Mouse (Mus musculus) neural tube, embryonic 12.5 days (tissue): ENCODE data around the gene Hist1h2ak. TPM values are rescaled to one million over a fixed set of nuclear protein-coding genes. Genes with fewer than 3 reads are reported as not detected.
"Not testable (repeated sequence)": the region's sequence is repeated elsewhere in the genome, so short reads cannot be mapped to it uniquely, and the experiment has no call there.

ENCODE experiments used
- ATAC-seq: fragments of 200-750 bp; cut with Nextera tagmentation; 2 replicates; pipeline ENCODE4 v1.8.0; 2017; ENCODE audit warnings: low read depth, mild to moderate bottlenecking, moderate TSS enrichment, moderate library complexity; ENCODE audit not compliant: low FRiP score
- H3K27ac ChIP-seq: fragments of 300-500 bp; sonication (generic); 2 replicates; pipeline ENCODE4 v1.5.1; 2016
- H3K27me3 ChIP-seq: fragments of 300-500 bp; sonication (generic); replicated peaks from 2 replicates; pipeline ENCODE4 v1.6.1; 2016; ENCODE audit warnings: mild to moderate bottlenecking
- H3K36me3 ChIP-seq: fragments of 300-500 bp; sonication (generic); 2 replicates; pipeline ENCODE4 v1.6.1; 2016; ENCODE audit warnings: mild to moderate bottlenecking
- H3K4me1 ChIP-seq: fragments of 300-500 bp; sonication (generic); 2 replicates; pipeline ENCODE4 v1.6.1; 2016
- H3K4me2 ChIP-seq: fragments of 300-500 bp; sonication (generic); replicated peaks from 2 replicates; pipeline ENCODE4 v1.6.1; 2016; ENCODE audit warnings: mild to moderate bottlenecking
- H3K4me3 ChIP-seq: fragments of 300-500 bp; sonication (generic); 2 replicates; pipeline ENCODE4 v1.5.1; 2016
- H3K9ac ChIP-seq: fragments of 300-500 bp; sonication (generic); 2 replicates; pipeline ENCODE4 v1.6.1; 2016; ENCODE audit warnings: mild to moderate bottlenecking
- H3K9me3 ChIP-seq: fragments of 300-500 bp; sonication (generic); 2 replicates; pipeline ENCODE4 v1.6.1; 2016; ENCODE audit warnings: mild to moderate bottlenecking
- WGBS: fragments of 180-500 bp; shearing (Covaris S2); methylation state at CpG from one replicate; pipeline ENCODE4 v1.1.7; 2016; 5-methylcytosine and 5-hydroxymethylcytosine counted together
- polyA plus RNA-seq: library from polyadenylated mRNA; unstranded; fragments of >200 nt; fragmentation: Nextera tagmentation; extraction: Ambion mirVana; gene quantifications from 2 replicates; pipeline ENCODE4 v1.2.1, GENCODE M21; 2016

Hist1h2ak gene
- polyA plus RNA-seq, 1 experiment from 2014 or later: 18.4 TPM

GRCm38 (mm10) chr13:21752356-21752755 is 1.3 kb downstream of the Hist1h2ak start:
- H3K27ac ChIP-seq: no peak overlapping the region
- 43% methylated on average over 3 of the region's 3 CpGs for WGBS
- H3K4me1 ChIP-seq: peaks cover 12% of the 10 kb centered on the region

DNA sequence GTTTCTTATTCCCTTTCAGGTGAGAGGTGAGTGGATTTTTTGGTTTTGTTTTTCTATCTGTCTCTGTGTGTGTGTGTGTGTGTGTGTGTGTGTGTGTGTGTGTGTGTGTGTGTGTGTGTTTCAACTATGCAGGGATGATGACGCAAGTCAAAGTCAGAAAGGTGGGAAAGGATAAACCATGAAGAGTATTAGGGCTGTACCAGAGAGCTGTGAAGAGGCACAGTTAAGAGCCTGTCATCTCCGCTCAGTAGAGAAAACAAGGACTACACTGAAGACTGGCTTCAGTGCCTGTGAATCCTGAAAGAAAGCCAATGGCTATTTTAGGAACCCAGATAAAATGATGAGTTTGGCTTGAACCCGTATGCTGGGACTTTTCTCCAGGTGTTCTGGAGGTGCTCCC is 1.8 kb downstream of the Hist1h2ak start:
- Histone ChIP-seq H3K9me3 (no peaks in the 10 kb centered on the region), H3K27ac (no peak overlapping the region), H3K4me2 (peak overlapping the region; percentile 67; the same call in 1 of the 2 replicates), H3K4me3 (no peak overlapping the region), H3K36me3 (no peaks in the 10 kb centered on the region), H3K4me1 (peaks cover 12% of the 10 kb centered on the region), H3K27me3 (no peaks in the 10 kb centered on the region), H3K9ac (no peak overlapping the region)
- 79% methylated on average over 3 of the region's 3 CpGs for WGBS
- ATAC-seq: no peak

More at GRCm38 (mm10) chr13:21752356-21752755, 1.3 kb downstream of the Hist1h2ak start:
- peak overlapping the region; percentile 67 for H3K4me2 ChIP-seq
- H3K27me3 ChIP-seq: no peaks in the 10 kb centered on the region
- no peaks in the 10 kb centered on the region for H3K36me3 ChIP-seq
- no peak for ATAC-seq
- H3K9me3 ChIP-seq: no peaks in the 10 kb centered on the region
- no peak overlapping the region for H3K4me3 ChIP-seq
- no peak overlapping the region for H3K9ac ChIP-seq

DNA sequence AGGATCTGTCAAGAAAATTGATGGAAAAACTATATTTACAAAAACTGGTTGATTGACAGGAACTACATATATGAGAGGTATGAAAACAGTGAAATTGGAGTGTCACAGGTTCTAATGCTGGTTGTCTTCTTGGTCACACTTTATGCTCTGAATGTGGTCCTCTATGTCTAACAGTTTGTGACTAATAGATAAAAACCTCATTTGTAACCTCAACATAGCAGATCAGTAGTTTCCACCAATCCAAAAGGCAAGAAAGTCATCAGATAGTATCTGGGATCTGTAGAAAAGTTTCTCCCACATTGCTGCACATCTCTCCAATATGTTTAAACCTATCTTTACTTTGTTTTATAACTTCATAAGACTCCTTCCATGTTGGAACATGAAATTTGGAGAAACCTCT is 2.2 kb downstream of the Hist1h2ak start:
- no peaks in the 10 kb centered on the region for H3K9me3 ChIP-seq
- peaks cover 12% of the 10 kb centered on the region for H3K4me1 ChIP-seq

GRCm38 (mm10) chr13:21750159-21751017 is 3.2 kb downstream of the Hist1h2ak start, which contains the start of gene Hist1h4k:
Gene Hist1h4k (minus strand): TSS chr13:21750505.
- Histone ChIP-seq H3K9ac (peak within 1 kb of the TSS; percentile 68), H3K4me2 (peak within 1 kb of the TSS; percentile 85), H3K27ac (peak within 1 kb of the TSS; percentile 72; the same call in 1 of the 2 replicates), H3K4me3 (peak within 1 kb of the TSS; percentile 51), H3K4me1 (peaks cover 12% of the 10 kb centered on the region)
- whole genome bisulfite sequencing: under 1% methylated on average over 47 of the region's 56 CpGs
- H3K36me3 ChIP-seq, H3K27me3 ChIP-seq, H3K9me3 ChIP-seq: not testable (repeated sequence)
- ATAC-seq: peak; percentile 79

More for the DNA sequence above, 2.2 kb downstream of the Hist1h2ak start:
- H3K4me2 ChIP-seq: peak overlapping the region; percentile 25; the same call in 1 of the 2 replicates
- H3K27me3 ChIP-seq: no peaks in the 10 kb centered on the region
- ATAC-seq: no peak
- no peak overlapping the region for H3K9ac ChIP-seq
- H3K4me3 ChIP-seq: no peak overlapping the region
- no peak overlapping the region for H3K27ac ChIP-seq
- H3K36me3 ChIP-seq: no peaks in the 10 kb centered on the region

DNA sequence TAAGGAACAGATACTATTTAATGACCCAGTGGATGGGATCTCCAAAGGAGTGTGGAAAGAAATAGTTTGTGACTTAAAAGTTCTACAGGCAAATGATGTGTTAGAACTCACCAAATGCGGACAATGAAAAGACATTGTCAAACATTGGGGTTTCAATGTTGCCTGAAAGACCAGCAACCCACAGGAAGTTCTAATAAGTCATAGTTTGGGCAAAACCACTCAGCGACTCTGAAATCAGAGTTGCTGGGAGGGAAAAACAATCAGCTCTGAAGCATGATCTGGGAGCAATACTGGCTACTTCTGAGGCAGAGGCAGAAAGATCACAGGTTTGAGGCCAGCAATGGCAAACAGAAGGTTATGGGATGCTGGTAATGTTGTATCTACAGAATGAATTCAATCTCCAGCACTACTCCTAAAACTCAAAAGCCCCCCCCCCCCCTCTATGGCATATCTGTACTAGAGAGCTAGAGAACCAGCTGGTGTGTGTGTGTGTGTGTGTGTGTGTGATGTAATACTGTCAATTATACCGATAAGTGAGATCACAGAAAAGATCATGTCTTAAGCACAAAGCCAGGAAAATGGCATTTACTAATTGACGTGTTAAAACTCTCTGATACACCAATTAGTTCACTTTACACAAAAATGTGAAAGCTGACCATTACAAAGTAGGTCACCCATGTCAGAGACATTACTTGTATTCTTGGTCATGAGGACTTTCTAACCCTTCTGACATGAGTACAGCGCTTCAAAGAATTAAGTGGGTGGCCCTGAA is 4.1 kb downstream of the Hist1h2ak start:
- no peak; the same call in 1 of the 2 replicates for ATAC-seq
- 3% methylated on average over 5 of the region's 5 CpGs for WGBS
- peak overlapping the region; percentile 68 for H3K9ac ChIP-seq
- no peaks in the 10 kb centered on the region for H3K36me3 ChIP-seq
- 0 out of 2 replicates have a peak overlapping the region, but pooled peaks have one; percentile 16 for H3K27ac ChIP-seq
- no peaks in the 10 kb centered on the region for H3K27me3 ChIP-seq
- peak overlapping the region; percentile 85 for H3K4me2 ChIP-seq
- no peaks in the 10 kb centered on the region for H3K9me3 ChIP-seq
- H3K4me1 ChIP-seq: peaks cover 12% of the 10 kb centered on the region
- peak overlapping the region; percentile 51 for H3K4me3 ChIP-seq

DNA sequence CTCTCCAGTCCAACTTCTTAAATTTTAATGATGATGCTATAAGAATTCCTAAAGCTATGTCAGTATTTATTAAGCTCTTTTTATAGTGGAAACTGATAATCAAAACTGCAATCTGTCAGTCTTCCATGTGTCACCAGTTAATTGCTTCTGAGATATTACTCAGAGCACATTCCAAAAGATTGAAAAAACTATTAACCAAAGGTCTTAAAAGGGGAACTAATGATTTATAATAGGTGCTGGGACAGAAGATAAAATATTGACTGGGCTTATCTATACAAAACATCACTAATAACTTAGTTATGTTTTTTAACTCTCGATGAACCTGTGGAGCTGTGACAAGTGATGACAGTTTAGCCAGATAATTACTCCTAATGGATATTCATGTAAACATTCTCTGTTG is 8.6 kb downstream of the Hist1h2ak start:
- Histone ChIP-seq H3K4me2 (no peak overlapping the region), H3K27me3 (no peaks in the 10 kb centered on the region), H3K4me3 (no peak overlapping the region), H3K4me1 (peaks cover 9% of the 10 kb centered on the region), H3K36me3 (no peaks in the 10 kb centered on the region), H3K27ac (no peak overlapping the region), H3K9me3 (no peaks in the 10 kb centered on the region), H3K9ac (no peak overlapping the region)
- ATAC-seq: no peak
- WGBS: 98% methylated on average over 1 of the region's 1 CpGs

- WGBS: under 1% methylated on average over 44 of the region's 56 CpGs
- peak; percentile 92 for ATAC-seq
These were observed 18.5 kb downstream of the Hist1h2ak start, which contains the start of gene Hist1h4j for GRCm38 (mm10) chr13:21734906-21735767. Gene Hist1h4j (plus strand): TSS chr13:21735064.

GRCm38 (mm10) chr13:21734010-21734905 is 19.4 kb downstream of the Hist1h2ak start:
- peaks cover 6% of the 10 kb centered on the region for H3K4me1 ChIP-seq
- peak overlapping the region; percentile 57 for H3K9ac ChIP-seq
- peak; percentile 85 for ATAC-seq
- H3K9me3 ChIP-seq: no peaks in the 10 kb centered on the region
- H3K4me3 ChIP-seq: peak overlapping the region; percentile 40
- under 1% methylated on average over 21 of the region's 21 CpGs for WGBS
- H3K27ac ChIP-seq: peak overlapping the region; percentile 90
- H3K4me2 ChIP-seq: peak overlapping the region; percentile 63
- H3K36me3 ChIP-seq: no peaks in the 10 kb centered on the region
- H3K27me3 ChIP-seq: no peaks in the 10 kb centered on the region

More at GRCm38 (mm10) chr13:21734906-21735767, 18.5 kb downstream of the Hist1h2ak start, which contains the start of gene Hist1h4j:
- not testable (repeated sequence) for H3K27me3 ChIP-seq, H3K9me3 ChIP-seq, H3K36me3 ChIP-seq, H3K4me1 ChIP-seq
- peak within 1 kb of the TSS; percentile 90 for H3K27ac ChIP-seq
- peak within 1 kb of the TSS; percentile 40 for H3K4me3 ChIP-seq
- H3K4me2 ChIP-seq: peak within 1 kb of the TSS; percentile 63
- peak within 1 kb of the TSS; percentile 57 for H3K9ac ChIP-seq

- 61% methylated on average over 5 of the region's 5 CpGs for WGBS
- H3K9ac ChIP-seq: no peak overlapping the region
- H3K27me3 ChIP-seq: no peaks in the 10 kb centered on the region
- no peaks in the 10 kb centered on the region for H3K9me3 ChIP-seq
- peak; percentile 15; the same call in 1 of the 2 replicates for ATAC-seq
- peaks cover 6% of the 10 kb centered on the region for H3K4me1 ChIP-seq
- no peaks in the 10 kb centered on the region for H3K36me3 ChIP-seq
- H3K4me2 ChIP-seq: peak overlapping the region; percentile 63; the same call in 1 of the 2 replicates
- peak overlapping the region; percentile 90 for H3K27ac ChIP-seq
- no peak overlapping the region for H3K4me3 ChIP-seq
These were observed 20.2 kb downstream of the Hist1h2ak start for GRCm38 (mm10) chr13:21733466-21733865.

DNA sequence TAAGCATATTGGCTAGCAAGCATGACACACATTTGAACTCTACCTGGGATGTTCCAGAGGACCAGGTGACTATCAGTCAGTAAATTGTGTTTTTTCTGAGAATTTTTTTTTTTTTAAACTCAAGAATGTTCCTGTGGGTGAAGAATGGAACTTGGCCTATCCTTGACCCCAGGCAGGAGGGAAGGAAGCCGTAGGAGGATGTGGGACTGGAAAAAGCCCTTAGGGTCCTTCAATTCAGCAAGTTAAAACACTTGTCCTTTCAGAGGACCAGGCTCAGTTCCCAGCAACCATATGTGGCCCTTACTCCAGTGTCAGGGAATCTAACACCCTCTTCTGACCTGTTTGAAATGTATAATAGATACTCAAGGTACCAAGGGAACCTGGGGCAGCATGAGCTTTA is 24.1 kb downstream of the Hist1h2ak start:
- 47% methylated on average over 1 of the region's 1 CpGs for WGBS
- Histone ChIP-seq H3K9ac (no peak overlapping the region), H3K27me3 (no peaks in the 10 kb centered on the region)

More for the DNA sequence above, 24.1 kb downstream of the Hist1h2ak start:
- no peaks in the 10 kb centered on the region for H3K9me3 ChIP-seq
- no peak overlapping the region for H3K4me2 ChIP-seq
- no peaks in the 10 kb centered on the region for H3K36me3 ChIP-seq
- no peak overlapping the region for H3K4me3 ChIP-seq
- H3K27ac ChIP-seq: no peak overlapping the region
- ATAC-seq: no peak
- peaks cover 10% of the 10 kb centered on the region for H3K4me1 ChIP-seq
